Mouse (Mus musculus) cerebellum, postnatal 10 days (tissue): ENCODE data around the gene Hsd17b10.

Experiments
- DNase-seq, 2 experiments: peaks; one replicate each; pipeline ENCODE4 v3.0.0; 2021; ENCODE audit warnings: mixed read lengths in 2 of 2

Gene Hsd17b10

DNA sequence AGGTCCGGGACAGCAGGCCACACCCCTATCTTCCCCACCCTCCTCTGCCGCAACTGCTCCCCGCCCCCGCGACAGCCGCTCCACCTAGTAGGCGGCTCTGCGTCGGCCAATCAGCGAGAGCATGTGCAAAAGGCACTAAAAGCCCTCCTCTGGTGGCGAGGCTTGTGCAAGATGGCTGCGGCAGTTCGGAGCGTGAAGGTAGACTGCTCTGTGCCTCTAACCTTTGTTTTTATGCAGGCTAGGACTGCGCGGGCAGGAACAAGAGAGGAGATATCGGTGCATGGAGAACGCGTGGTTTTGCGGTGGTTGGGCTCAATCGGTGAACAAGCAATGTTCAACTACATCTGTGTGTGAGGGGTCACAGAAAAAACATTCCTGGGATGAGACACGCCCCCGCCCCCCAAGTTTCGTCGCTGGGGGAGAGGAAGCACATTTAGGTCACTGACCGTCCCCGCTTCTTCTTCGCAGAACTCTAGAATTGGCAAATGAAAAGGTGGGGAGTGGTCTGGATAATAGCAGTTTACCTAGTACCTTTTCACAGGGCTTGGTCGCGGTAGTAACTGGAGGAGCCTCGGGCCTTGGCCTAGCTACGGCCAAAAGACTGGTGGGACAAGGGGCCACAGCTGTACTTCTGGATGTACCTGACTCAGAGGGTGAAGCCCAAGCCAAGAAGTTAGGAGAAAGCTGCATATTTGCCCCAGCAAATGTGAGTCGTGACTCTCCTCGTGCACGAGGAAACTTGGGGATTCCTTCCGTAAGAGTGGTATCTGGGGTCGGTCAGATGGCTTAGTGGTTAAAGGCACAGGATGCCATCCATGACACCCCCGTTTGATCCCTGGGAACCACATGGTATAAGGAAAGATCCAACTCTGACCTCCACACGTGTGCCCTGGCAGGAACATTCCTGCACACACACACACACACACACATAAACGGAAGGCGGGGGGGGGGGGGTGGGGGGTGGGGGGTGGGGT is at the start of gene Hsd17b10:
Hsd17b10 (plus strand) TSS at position 109 of the 974 bp plus-strand sequence.
- peak; percentile 83 to 90 for DNase-seq

DNA sequence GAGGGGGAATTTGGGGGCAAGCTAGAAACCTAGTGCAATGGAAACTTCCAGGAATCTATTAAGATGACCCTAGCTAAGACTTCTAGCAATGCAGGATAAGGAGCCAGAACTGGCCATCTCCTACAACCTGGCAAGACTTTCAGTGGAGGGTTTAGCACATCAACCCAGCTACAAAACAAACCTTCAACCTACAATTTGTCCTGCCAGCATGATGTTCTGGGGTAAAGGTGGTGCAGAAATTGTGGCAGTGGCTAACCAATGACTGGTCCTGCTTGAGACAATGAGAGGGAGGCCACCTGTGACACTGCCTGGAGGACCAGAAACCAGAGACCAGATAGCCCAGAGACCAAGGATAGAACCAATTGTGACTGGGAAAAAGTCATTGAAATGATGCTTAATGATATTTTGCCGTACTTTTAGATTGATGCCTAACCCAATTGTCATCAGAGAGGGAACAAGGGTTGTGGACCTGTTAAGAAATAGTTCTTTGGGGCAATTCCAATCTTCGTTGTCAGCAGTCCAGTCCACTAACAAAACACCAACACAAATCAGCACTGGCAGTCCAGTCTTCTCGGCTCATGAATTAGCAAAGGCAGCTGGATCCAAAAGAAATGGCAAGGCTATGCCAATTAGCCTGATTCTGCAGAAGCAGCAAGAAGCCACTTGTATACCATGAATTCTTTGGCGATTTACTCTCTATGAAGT is 2.5 kb upstream of the Hsd17b10 start:
- no peak for DNase-seq

DNA sequence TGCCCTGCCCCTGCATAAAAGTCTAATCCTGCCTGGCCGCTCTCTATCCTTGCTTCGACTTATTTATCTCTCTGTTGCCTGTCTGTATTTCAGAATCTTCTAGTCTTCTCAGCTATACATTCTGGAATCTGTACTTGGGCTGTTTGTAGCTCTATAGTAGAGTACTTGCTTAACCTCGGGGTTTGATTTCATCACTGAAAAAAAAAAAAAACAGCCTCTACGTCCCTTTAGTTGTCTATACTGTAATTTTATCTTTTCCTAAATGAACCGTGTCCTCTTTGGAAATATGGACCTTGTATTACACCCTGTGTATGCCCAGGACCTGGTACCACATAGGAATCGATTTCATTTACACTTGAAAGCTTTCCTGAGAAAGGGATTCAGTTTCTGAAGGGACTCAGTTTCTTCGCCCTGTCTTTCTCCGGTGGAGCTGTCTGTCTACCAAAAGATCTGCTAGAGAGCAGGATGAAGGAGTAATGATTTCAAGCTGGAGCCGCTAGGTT is 412 bp upstream of the Hsd17b10 start:
- DNase-seq, result no peak

DNA sequence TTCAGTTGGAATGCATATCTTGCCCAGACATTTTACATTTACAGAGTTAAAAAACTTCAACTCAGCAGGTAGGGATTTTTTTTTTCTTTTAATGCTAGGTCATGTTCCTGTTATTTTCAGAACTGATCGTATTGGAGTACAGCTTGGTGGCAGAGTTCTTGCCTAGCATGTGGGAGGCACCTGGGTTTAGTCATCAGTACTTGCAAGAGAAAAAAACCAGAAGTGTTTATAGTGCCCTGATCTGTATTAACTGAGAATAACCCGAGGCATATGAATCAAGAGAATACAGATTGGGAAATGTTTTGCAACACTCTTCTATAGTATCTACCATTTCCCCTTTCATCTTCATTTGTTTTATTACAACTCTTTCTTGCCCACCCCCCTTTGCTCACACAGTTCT is 1.2 kb downstream of the Hsd17b10 start:
- DNase-seq, result no peak

DNA sequence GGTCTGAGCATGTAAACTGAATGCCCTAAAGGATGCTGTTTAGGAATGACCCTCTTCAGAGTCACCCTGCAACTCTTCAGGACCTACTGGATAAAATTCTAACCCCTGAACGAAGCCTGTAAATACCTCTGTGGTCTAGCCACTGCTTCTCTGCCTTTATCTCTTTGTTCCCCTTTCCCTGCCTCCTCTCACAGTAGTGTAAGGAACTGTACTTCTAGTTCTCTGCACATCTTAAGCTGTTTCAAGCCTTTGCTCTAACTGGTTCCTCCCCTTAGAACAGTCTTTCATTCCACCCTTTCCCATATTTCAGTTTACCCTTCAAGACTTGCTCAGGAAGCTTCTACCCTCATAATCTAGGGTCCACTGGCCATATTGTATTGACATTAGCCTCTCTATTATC is 6.2 kb downstream of the Hsd17b10 start:
- no peak for DNase-seq

DNA sequence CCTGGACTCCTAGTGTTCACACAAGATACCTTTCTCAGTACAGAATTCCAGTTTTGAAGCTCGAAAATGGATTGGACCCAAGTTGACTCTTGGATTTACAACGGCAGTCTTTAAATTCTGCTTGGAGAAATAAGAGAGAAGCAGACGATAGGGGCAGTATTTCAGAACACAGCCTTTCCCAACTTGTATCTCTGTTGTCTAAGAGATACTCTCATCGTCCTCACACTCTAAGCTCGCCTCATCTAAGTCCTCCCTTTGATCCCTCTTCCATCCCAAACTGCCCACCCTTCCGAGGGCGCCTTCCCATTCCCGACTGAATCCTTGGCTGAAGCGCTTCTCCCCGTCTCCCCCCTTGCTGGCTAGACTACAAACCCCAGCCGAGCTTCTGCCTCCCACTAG is 14.1 kb downstream of the Hsd17b10 start:
- no peak for DNase-seq

DNA sequence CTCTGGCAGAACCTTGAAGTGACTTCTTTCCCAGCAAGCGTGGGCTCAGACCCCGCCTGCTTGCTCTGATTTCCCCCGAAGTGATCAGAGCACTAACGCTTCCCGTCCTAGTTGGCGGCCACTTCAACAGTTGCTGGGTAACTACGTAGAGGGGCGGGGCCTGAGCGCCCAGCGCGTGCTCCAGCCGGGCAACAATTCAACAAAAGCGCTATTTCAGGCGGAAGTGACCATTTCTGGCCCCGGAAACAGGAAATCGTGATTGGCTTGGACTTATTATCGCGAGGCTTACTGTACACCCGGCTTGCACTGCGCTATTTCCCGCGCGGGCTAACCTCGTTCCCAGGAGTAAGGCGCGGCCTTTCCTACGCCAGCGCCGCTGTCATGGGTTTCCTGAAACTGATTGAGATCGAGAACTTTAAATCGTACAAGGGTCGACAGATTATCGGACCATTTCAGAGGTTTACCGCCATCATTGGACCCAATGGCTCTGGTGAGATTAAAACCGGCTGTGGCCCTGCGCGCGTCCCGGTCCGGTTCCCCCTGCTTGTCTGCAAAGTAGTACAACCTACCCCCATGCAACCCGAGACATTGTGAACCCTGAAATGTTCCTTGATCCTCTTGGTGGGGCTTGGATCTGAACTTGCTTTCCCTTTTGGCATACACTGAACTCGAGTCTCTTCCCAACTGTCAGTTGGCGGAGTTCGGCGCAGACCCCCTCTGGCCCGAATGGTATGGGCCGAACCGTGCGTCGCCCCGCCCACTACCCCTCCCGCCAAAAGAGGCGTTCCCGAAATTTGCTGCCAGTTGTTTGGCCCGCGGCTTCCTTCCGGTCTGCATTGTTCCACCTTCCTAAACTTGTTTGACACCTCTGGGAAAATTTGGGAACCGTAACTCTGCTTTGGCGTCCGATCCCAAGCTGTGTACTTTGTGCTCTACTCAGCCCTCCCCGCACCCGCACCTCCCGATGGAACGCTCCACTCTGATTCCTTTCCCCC is 14.8 kb downstream of the Hsd17b10 start, which contains the start of the genes Ribc1 and Smc1a:
Ribc1 (minus strand) TSS at position 145 of the 995 bp plus-strand sequence.
Smc1a (plus strand) TSS at position 278 of the 995 bp plus-strand sequence.
- peak; percentile 93 to 94 for DNase-seq

DNA sequence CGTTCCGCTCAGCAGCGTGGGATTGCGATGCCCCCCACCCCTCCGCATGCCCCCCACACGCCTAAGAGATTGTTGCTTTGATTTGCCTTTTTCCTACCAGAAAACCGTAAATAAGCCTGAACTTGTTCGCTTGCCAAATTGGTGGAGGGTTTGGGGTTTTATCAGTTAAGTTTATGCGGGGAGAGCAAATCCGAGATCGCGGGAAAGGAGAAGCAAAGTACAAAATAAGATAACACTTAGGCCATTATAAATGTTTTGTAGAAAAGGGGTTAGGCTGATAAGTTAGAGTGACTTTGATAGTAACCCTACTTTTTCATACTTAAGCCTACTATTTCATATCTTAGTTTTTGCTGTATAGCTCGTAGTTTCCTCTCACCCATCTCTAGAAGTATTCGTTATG is 15.5 kb downstream of the Hsd17b10 start:
- no peak for DNase-seq

DNA sequence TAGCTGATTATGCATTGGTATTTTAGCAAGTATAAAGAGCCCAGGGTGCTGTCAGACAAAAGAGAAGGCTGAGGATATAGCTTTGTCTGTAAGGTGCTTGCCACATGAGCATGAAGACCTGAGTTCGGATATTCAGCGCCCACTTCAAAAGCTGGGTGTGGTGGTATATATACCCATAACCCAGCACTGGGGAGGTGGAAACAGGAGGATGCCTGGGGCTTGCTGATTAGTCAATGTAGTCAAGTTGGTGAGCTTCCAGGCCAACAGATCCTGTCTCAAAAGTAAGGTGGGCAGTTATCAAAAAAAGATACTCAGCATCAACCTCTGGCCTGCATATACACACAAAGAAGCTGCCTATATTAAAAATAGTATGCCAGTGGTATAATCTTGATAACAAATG is 17.6 kb downstream of the Hsd17b10 start:
- no peak for DNase-seq

DNA sequence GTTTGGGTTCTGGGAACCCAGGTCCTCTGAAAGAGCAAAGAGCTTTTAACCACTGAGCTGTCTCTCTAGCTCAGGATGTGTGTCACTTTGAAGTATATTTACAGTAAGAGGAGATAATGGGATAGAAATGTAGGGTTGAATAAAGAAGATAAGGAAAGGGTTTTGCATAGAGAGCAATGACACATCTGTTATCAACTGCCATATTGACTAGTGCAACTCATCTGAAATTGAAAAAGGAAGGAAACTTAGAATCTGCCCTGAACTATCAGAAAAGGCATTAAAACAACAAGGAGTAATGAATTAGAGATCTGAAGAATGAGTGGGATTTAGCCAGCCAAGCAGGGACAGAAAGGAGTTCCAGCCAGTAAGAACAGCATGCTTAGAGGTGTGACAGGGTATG is 38.2 kb downstream of the Hsd17b10 start:
- no peak for DNase-seq

DNA sequence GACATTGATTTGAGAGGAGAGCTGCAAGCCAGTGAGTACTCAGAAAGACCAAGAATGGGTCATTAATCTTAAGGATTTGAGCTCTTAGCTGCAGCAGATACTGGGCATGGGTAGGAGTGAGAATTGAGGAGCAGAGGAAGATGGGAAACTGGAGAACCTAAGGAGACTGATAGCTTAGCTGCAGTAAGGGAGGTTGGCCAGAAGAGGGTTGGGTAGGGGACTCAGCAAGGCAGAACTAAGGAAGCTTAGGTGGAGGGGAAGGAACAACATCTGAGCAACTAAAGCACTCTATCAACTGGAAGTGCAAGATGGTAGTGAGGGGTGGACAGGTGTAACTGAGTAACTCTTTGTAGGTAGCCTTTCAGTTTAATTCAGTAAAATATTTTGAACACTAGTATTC is 45.6 kb downstream of the Hsd17b10 start:
- DNase-seq, result peak; percentile 16 to 28

DNA sequence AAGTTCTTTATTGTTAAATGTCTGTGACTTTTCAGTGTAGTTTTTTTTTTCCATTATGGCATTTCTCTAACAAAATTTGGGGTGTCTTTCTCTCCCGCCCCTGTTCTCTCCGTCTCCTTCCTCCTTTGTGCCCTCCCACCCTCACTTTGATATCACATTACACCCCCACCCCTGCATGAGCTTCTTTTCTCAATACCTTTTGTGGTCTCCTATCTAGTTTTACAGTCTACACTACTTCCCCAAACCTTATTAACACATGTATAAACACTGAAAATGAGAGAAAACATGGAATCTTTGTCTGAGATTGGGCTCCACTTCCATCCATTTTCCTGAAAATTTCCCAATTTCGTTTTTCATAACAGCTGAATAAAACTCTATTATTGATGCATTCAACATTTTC is 50.9 kb downstream of the Hsd17b10 start:
- DNase-seq, result no peak
